Mouse (Mus musculus) embryonic fibroblast, embryonic 13.5 days (primary cell): ENCODE data around the gene Sdc4. TPM values are rescaled to one million over a fixed set of nuclear protein-coding genes. Genes with fewer than 3 reads are reported as not detected.

Experiments used
- H3K27ac ChIP-seq: 2 replicates; pipeline ENCODE4 v1.5.1; 2012; ENCODE audit warnings: low read length, control low read depth, inconsistent platforms; ENCODE audit not compliant: insufficient read depth
- H3K4me1 ChIP-seq: 2 replicates; pipeline ENCODE4 v1.6.1; 2011; ENCODE audit warnings: low read length; ENCODE audit not compliant: control insufficient read depth, insufficient read depth
- H3K4me3 ChIP-seq: 2 replicates; pipeline ENCODE4 v1.5.1; 2011; ENCODE audit warnings: mild to moderate bottlenecking, control low read depth, low read length; ENCODE audit not compliant: insufficient read depth
- CTCF ChIP-seq: IDR thresholded peaks from 2 replicates; pipeline ENCODE4 v1.5.1; 2011; ENCODE audit warnings: mild to moderate bottlenecking, control low read depth, low read length, moderate library complexity, borderline replicate concordance; ENCODE audit not compliant: insufficient read depth
- POLR2A ChIP-seq: IDR thresholded peaks from 2 replicates; pipeline ENCODE4 v1.6.1; 2011; ENCODE audit warnings: low read depth, mild to moderate bottlenecking, control low read depth, low read length, moderate library complexity
- polyA plus RNA-seq: library from polyadenylated mRNA; stranded (reverse); fragments of >200 nt; gene quantifications from 2 replicates; pipeline ENCODE4 v1.2.4, GENCODE M21; 2011; ENCODE audit warnings: low read depth; ENCODE audit not compliant: missing spikeins, insufficient read length

Sdc4 gene
- polyA plus RNA-seq, 1 experiment: 248 TPM

- no peak for TF ChIP-seq POLR2A
- no peak for TF ChIP-seq CTCF
- peak overlapping the region; percentile 95 for H3K27ac ChIP-seq
- H3K4me1 ChIP-seq: peaks cover 26% of the 10 kb centered on the region
- no peak overlapping the region for H3K4me3 ChIP-seq
Measured at GRCm38 (mm10) chr2:164433278-164433895, 10.3 kb downstream of the Sdc4 start.

GRCm38 (mm10) chr2:164432541-164433191 is 11.0 kb downstream of the Sdc4 start:
- Histone ChIP-seq H3K4me1 (peaks cover 21% of the 10 kb centered on the region), H3K4me3 (no peak overlapping the region), H3K27ac (peak overlapping the region; percentile 95)
- TF ChIP-seq POLR2A (peak; percentile 48), CTCF (no peak)

- no peak for TF ChIP-seq CTCF
- TF ChIP-seq POLR2A: peak; percentile 40
- peaks cover 18% of the 10 kb centered on the region for H3K4me1 ChIP-seq
- peak overlapping the region; percentile 95 for H3K27ac ChIP-seq
- H3K4me3 ChIP-seq: no peak overlapping the region
Measured at GRCm38 (mm10) chr2:164431676-164432465, 11.8 kb downstream of the Sdc4 start.

GRCm38 (mm10) chr2:164430697-164431096 is 13.0 kb downstream of the Sdc4 start:
- Histone ChIP-seq H3K4me3 (no peak overlapping the region), H3K27ac (no peak overlapping the region), H3K4me1 (peaks cover 12% of the 10 kb centered on the region)
- TF ChIP-seq POLR2A (no peak), CTCF (no peak)

GRCm38 (mm10) chr2:164429881-164430615 is 13.6 kb downstream of the Sdc4 start:
- peaks cover 7% of the 10 kb centered on the region for H3K4me1 ChIP-seq
- TF ChIP-seq CTCF (no peak), POLR2A (no peak)
- H3K27ac ChIP-seq: no peak overlapping the region
- H3K4me3 ChIP-seq: no peak overlapping the region

- Histone ChIP-seq H3K4me1 (peaks cover 6% of the 10 kb centered on the region), H3K4me3 (no peak overlapping the region), H3K27ac (no peak overlapping the region)
- TF ChIP-seq POLR2A (no peak), CTCF (no peak)
Measured at GRCm38 (mm10) chr2:164428451-164428850, 15.2 kb downstream of the Sdc4 start.

- Histone ChIP-seq H3K4me1 (peaks cover 3% of the 10 kb centered on the region), H3K27ac (no peak overlapping the region), H3K4me3 (no peak overlapping the region)
- TF ChIP-seq CTCF: no peak
Measured at GRCm38 (mm10) chr2:164426952-164427351, 16.7 kb downstream of the Sdc4 start.

GRCm38 (mm10) chr2:164426121-164426520 is 17.6 kb downstream of the Sdc4 start:
- Histone ChIP-seq H3K4me1 (peaks cover 3% of the 10 kb centered on the region), H3K4me3 (no peak overlapping the region), H3K27ac (no peak overlapping the region)
- no peak for TF ChIP-seq CTCF
- TF ChIP-seq POLR2A: no peak

- TF ChIP-seq POLR2A (no peak), CTCF (no peak)
Measured at GRCm38 (mm10) chr2:164425401-164425800, 18.3 kb downstream of the Sdc4 start.

GRCm38 (mm10) chr2:164424406-164424805 is 19.3 kb downstream of the Sdc4 start:
- Histone ChIP-seq H3K4me1 (no peaks in the 10 kb centered on the region), H3K27ac (no peak overlapping the region), H3K4me3 (no peak overlapping the region)
- TF ChIP-seq POLR2A: no peak
- no peak for TF ChIP-seq CTCF

More at GRCm38 (mm10) chr2:164425401-164425800, 18.3 kb downstream of the Sdc4 start:
- Histone ChIP-seq H3K4me3 (no peak overlapping the region), H3K27ac (no peak overlapping the region), H3K4me1 (no peaks in the 10 kb centered on the region)
